Mouse (Mus musculus) limb, embryonic 14.5 days (tissue): ENCODE data around the gene Psg22. TPM values are rescaled to one million over a fixed set of nuclear protein-coding genes. Genes with fewer than 3 reads are reported as not detected.
"Not testable (repeated sequence)": the region's sequence is repeated elsewhere in the genome, so short reads cannot be mapped to it uniquely, and the experiment has no call there.

ENCODE experiments used
- ATAC-seq: fragments of 200-750 bp; cut with Nextera tagmentation; 2 replicates; pipeline ENCODE4 v1.8.0; 2017; ENCODE audit warnings: low read depth, moderate number of reproducible peaks, moderate TSS enrichment; ENCODE audit not compliant: low FRiP score
- DNase-seq: peaks from one replicate; pipeline ENCODE4 v3.0.0-alpha.2; 2015; ENCODE audit warnings: low spot score
- H3K27ac ChIP-seq: fragments of 300-500 bp; sonication (generic); replicated peaks from 2 replicates; pipeline ENCODE4 v1.5.1; 2014; ENCODE audit warnings: low read depth, mild to moderate bottlenecking, low read length, moderate library complexity, mixed read lengths
- H3K27me3 ChIP-seq: fragments of 300-500 bp; sonication (generic); 2 replicates; pipeline ENCODE4 v1.6.1; 2014; ENCODE audit warnings: low read length, mixed read lengths; ENCODE audit not compliant: control insufficient read depth, insufficient read depth
- H3K36me3 ChIP-seq: fragments of 300-500 bp; sonication (generic); 2 replicates; pipeline ENCODE4 v1.6.1; 2014; ENCODE audit warnings: mild to moderate bottlenecking, low read length, moderate library complexity, mixed read lengths; ENCODE audit not compliant: control insufficient read depth, insufficient read depth
- H3K4me1 ChIP-seq: fragments of 300-500 bp; sonication (generic); 2 replicates; pipeline ENCODE4 v1.6.1; 2014; ENCODE audit warnings: antibody characterized with exemption, low read length, mixed read lengths; ENCODE audit not compliant: control insufficient read depth, insufficient read depth
- H3K4me2 ChIP-seq: fragments of 300-500 bp; sonication (generic); replicated peaks from 2 replicates; pipeline ENCODE4 v1.6.1; 2014; ENCODE audit warnings: low read depth, mild to moderate bottlenecking, low read length, moderate library complexity; ENCODE audit not compliant: severe bottlenecking
- H3K4me3 ChIP-seq: fragments of 300-500 bp; sonication (generic); replicated peaks from 2 replicates; pipeline ENCODE4 v1.5.1; 2014; ENCODE audit warnings: low read length
- H3K9ac ChIP-seq: fragments of 300-500 bp; sonication (generic); 2 replicates; pipeline ENCODE4 v1.6.1; 2014; ENCODE audit warnings: mild to moderate bottlenecking, low read depth, low read length, moderate library complexity; ENCODE audit not compliant: severe bottlenecking
- H3K9me3 ChIP-seq: fragments of 300-500 bp; sonication (generic); 2 replicates; pipeline ENCODE4 v1.6.1; 2016; ENCODE audit warnings: low read length; ENCODE audit not compliant: control insufficient read depth
- POLR2A ChIP-seq: fragments of 200-500 bp; IDR thresholded peaks from 2 replicates; pipeline ENCODE4 v1.8.0; 2012; ENCODE audit warnings: inconsistent platforms, mild to moderate bottlenecking, moderate library complexity, borderline replicate concordance; ENCODE audit not compliant: insufficient read depth, insufficient read length; ENCODE audit errors: extremely low read depth
- WGBS: fragments of 180-500 bp; shearing (Covaris S2); extraction: QIAGEN DNeasy Blood & Tissue Kit; methylation state at CpG from one replicate; pipeline ENCODE4 v1.1.7; 2014; 5-methylcytosine and 5-hydroxymethylcytosine counted together
- polyA plus RNA-seq, 2 experiments: library from polyadenylated mRNA; depleted of rRNA in 1 of 2; stranded (reverse) in 1 of 2; unstranded in 1 of 2; fragments of >200 nt; fragmentation: Nextera tagmentation in 1 of 2; extraction: Ambion mirVana in 1 of 2; gene quantifications; 2 replicates each; pipeline versions ENCODE4 v1.2.1 to v1.2.3; 2012 to 2014

Gene Psg22
- polyA plus RNA-seq, 2 experiments = 0.04 TPM; not detected in 1

DNA sequence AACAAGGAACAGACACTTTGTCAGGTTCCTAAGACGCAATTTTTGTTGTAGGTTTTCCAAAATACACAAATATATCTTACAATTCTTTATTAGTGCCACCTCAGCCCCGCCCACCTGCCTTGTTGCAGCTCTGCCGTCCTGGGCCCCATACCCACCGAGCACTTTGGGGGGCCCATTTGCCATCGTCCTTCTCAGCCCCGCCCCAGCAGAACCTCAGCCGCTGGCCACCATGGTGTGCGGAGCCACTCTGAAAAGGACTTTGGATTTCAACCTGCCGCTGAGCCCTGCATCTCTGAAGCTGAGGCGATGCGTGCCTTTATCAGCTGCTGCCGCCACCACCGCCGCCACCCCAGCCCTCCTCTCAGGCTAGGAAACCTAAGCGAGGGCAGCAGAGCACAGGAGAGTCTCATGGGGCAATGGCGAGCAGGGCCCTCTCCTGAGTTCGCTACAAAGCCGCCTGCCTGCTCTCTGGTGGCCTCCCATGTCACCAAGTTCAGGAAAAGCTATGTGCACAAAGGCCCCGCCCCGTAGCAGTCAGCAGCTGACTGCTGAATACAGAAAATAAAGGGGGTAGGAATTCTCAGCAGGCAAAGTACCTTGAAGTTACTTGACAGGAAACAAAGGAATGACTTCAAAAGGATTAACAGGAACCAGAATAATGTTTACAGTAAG lies 28.4 kb downstream of the Psg22 start:
- no peaks in the 10 kb centered on the region for H3K4me1 ChIP-seq
- peaks cover 10% of the 10 kb centered on the region; the same call in 1 of the 2 replicates for H3K27me3 ChIP-seq
- peak overlapping the region; percentile 21 for H3K4me2 ChIP-seq
- WGBS = 9% methylated on average over 20 of the region's 20 CpGs
- H3K36me3 ChIP-seq = no peaks in the 10 kb centered on the region
- H3K9ac ChIP-seq = no peak overlapping the region
- ATAC-seq = no peak
- DNase-seq = no peak
- H3K9me3 ChIP-seq = no peaks in the 10 kb centered on the region
- no peak overlapping the region for H3K27ac ChIP-seq
- TF ChIP-seq POLR2A = no peak
- 0 out of 2 replicates have a peak overlapping the region, but pooled peaks have one; percentile 5 for H3K4me3 ChIP-seq

DNA sequence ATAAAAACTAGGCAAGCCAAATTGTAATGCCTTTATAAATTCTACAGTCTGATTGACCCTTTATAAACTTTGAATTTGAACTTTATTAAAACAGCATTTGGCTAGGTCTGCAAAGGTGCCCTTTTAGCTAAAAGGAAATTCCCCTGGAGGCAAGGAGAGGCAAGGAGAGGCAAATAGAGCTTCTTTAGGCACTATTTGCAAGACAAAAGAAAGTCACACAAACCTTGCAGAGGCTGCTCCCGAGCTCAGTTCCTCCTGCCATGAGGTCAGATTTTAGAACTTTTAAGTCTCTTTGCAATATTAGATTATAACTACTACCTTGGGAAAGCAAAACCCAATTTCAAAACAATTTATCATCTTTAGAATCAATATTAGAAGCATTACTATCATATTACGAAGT lies 29.5 kb downstream of the Psg22 start:
- H3K4me3 ChIP-seq, ATAC-seq, H3K4me1 ChIP-seq, H3K27ac ChIP-seq, H3K9me3 ChIP-seq, H3K36me3 ChIP-seq, H3K9ac ChIP-seq, DNase-seq, H3K4me2 ChIP-seq: not testable (repeated sequence)
- WGBS = 55% methylated on average over 2 of the region's 2 CpGs
- H3K27me3 ChIP-seq = peaks cover 10% of the 10 kb centered on the region; the same call in 1 of the 2 replicates

DNA sequence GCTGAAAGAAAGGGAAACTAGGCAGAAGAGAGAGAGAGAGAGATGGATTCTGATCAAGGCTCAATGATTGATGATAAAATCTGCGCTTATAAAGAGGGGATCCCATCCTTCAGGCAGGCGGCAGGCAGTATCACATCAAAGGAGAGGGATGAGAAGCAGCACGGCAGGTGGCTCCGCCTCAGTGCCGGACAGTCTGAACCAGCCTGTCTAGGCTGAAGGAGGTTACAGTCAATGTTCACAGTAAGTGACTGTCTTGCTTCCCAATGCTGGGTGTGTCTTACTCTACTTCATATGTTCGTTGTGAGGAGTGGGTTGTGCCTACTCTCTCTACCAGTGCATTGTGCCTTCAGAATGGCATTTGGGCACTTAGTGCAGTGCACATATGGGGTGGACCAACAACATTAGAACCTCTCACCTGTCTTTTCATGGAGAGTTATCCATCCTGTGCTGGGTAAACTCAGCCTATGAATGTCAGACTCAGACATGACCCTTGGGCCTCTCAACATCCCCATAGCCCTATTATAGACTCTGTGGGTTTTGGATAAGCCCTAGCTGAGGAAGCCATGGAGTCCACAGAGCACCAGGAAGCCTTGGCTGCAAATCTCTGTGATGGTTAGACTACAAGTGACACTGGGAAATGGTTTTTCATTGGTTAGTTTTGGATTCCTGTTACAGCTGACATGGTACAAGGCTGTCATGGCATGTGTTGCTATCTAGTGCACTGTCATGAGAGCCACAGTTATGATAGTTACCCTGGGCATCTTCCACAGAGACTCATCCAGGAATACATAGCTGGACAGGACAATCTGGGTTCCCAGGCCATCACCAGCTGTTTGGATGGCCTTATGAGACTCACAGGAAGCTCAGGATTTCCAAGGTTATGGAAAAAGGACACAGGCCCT lies 31.4 kb downstream of the Psg22 start:
- H3K9ac ChIP-seq = no peak overlapping the region

DNA sequence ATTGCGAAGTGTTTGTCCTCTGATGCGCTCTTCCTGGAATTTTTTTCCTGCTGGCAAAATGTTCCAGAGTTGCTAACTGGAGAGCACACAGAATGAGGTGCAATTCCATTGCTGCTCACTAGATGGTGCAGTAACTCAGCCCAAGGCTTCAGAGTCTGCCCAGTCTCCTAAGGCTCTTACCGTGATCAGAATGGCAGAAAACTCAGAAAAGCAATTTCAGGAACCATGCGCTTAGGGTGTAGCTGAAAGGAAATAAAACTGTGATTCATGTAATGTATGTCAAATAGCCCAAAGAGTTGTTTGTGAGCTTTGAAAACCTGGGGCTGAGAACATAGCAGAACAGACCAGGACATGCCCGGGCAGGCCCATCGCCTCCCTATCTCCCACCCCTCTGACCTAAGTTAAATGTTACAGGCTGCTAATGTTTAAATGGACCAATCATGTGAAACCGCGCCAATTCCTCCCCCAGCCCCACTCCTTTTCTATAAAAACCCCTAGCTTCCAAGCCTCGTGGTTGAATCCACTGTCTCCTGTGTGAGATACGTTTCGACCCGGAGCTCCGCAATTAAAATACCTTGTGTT lies 32.1 kb downstream of the Psg22 start:
- H3K9me3 ChIP-seq, H3K4me2 ChIP-seq, H3K4me1 ChIP-seq, H3K9ac ChIP-seq, H3K4me3 ChIP-seq, H3K36me3 ChIP-seq, H3K27ac ChIP-seq: not testable (repeated sequence)
- peaks cover 10% of the 10 kb centered on the region; the same call in 1 of the 2 replicates for H3K27me3 ChIP-seq
- 55% methylated on average over 11 of the region's 13 CpGs for WGBS
- peak; percentile 86 for DNase-seq
- peak; percentile 57; the same call in 1 of the 2 replicates for ATAC-seq

More for the DNA sequence above, 31.4 kb downstream of the Psg22 start:
- WGBS = 7% methylated on average over 6 of the region's 6 CpGs
- Histone ChIP-seq H3K4me1 (no peaks in the 10 kb centered on the region), H3K27ac (no peak overlapping the region), H3K4me2 (no peak overlapping the region), H3K4me3 (no peak overlapping the region), H3K27me3 (peaks cover 10% of the 10 kb centered on the region; the same call in 1 of the 2 replicates), H3K36me3 (no peaks in the 10 kb centered on the region), H3K9me3 (no peaks in the 10 kb centered on the region)
- ATAC-seq = no peak
- no peak for DNase-seq
- no peak for TF ChIP-seq POLR2A

DNA sequence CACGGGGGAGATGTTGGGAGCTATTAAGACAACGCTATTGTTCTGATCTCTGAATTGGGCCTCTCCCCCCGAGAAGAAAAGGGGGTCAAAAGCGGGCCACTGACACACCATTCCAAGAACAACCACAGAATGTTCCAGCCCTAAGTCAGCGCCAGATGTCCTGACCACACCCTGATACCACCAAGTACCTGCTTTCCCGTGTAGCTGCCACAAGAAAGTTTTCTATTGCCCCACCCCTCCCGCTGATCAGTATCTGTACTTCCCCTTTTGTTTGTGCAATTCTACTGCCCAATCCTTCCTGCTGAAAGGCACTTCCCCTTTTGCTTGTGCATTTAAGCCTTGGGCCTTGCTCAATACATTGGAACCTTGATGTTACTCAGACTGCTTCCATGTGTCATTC lies 42.3 kb downstream of the Psg22 start:
- not testable (repeated sequence) for DNase-seq, H3K27ac ChIP-seq, H3K9me3 ChIP-seq, H3K4me2 ChIP-seq, ATAC-seq, H3K27me3 ChIP-seq, H3K9ac ChIP-seq, H3K36me3 ChIP-seq, H3K4me3 ChIP-seq, H3K4me1 ChIP-seq
- 86% methylated on average over 7 of the region's 7 CpGs for WGBS

DNA sequence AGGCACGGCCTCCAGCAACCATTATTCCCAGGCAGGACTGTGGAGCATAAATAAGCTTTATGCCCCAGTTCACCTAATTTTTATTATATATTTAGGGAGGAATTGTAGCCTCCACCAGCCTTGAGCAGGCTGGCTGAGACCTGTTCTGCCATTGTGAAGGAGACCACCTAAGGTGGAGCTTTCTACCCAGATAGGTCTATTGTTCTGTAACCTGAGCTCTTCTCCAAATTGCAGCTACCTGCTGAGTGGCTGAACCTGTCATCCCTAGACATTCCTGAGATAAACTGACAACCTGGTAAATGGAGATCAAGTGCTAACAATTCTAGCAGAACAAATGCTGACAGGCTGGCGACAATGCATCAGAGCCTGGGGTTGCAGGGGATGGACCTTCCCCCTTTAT lies 45.0 kb downstream of the Psg22 start:
- H3K27me3 ChIP-seq, ATAC-seq, H3K4me3 ChIP-seq, H3K36me3 ChIP-seq, H3K9me3 ChIP-seq, H3K4me1 ChIP-seq, DNase-seq, H3K27ac ChIP-seq, H3K4me2 ChIP-seq, H3K9ac ChIP-seq: not testable (repeated sequence)
- 43% methylated on average over 1 of the region's 2 CpGs for WGBS
